Mouse (Mus musculus) 416B (cell line): Measurements from ENCODE around the gene Gm44805.

Experiments used
- DNase-seq: peaks from one replicate; pipeline ENCODE4 v3.0.0; 2011; ENCODE audit warnings: low read depth

The Gm44805 gene

DNA sequence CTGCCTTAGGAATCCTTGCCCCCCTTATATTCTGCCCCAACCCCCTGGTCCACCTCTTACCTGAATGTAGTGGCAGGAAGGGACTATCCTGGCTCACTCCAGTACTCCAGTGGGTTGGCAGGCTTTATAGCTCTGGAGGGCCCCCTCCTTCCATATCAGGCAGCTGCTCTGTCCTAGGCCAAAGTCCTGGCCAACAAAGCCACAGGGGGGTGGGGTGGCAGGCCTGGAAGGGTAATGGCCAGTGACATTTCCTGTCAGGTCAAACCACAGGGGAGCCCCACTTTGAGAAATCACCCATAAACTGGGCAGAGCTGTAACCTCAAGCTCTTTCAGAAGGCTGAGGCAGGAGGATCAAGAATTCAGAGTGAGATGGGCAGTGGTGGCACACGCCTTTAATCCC is 4.6 kb downstream of the Gm44805 start:
- DNase-seq, result peak; percentile 65

- no peak for DNase-seq
Measured at GRCm38 (mm10) chr7:19675824-19676223, 5.4 kb downstream of the Gm44805 start.

- peak; percentile 44 for DNase-seq
Measured at GRCm38 (mm10) chr7:19673083-19673699, 8.0 kb downstream of the Gm44805 start.

DNA sequence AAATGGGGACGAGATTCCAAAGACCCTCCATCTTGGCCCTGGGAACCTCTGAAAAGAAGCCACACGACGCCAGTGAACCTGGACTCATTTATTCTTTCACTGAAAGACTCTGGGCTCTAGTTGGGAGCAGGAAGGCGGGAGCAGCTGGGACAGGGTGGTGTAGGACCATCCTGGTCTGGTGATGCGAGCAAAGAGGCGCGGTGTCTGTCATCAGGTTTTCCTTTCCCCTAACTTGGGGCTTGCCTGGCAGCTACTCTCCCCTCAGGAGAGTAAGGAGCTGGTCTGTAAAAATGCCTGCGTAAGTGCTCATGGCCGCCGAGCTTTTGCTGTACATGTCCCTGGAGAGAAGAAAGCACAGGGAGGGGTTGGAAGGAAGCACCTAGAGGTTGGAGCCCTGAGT is 9.7 kb downstream of the Gm44805 start:
- DNase-seq, result no peak

DNA sequence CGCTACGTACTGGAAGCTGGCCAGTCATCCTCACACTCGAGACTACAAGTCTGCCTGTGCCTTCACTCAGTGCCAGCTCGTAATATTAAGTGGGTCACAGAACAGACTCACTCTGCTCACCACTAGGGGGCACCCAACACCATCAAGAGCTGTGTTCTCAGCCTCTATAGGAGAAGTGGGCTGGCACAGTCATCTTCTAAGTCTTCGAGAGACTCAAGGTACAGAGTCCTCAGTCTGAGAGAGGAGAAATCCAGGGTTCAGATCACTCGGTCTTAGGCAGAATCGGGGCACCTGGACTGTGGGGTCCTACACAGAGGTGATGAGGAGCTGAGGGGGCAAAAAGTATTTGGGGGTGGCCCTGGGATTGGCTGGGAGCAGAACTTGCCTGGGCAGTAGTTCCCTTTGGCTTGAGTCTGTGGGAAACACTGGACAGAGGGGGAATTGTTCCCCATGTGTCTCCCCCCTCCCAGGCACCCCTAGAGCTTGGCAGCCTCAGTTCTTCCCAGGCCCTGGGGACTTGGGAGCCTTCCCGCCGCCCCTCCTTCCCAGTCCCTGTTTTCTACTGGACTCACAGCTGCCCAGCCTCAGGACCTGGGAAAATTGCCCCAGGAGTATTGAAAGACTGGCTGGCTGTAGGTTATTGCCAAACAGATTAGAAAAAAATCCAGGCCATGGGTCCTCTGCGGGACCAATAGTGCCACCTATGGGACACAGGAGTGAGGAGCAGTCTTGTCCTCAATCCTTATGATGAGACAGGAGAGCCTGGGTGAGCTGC is 12.1 kb downstream of the Gm44805 start:
- DNase-seq, result peak; percentile 96

- DNase-seq, result no peak
Measured at GRCm38 (mm10) chr7:19667434-19667833, 13.8 kb downstream of the Gm44805 start.

- peak; percentile 71 for DNase-seq
Measured at GRCm38 (mm10) chr7:19666750-19667149, 14.5 kb downstream of the Gm44805 start.

- peak; percentile 99 for DNase-seq
Measured at GRCm38 (mm10) chr7:19664955-19665841, 16.0 kb downstream of the Gm44805 start, which contains the start of gene Clptm1. Clptm1 (minus strand) TSS chr7:19665033.

GRCm38 (mm10) chr7:19664455-19664954 is 16.7 kb downstream of the Gm44805 start:
- DNase-seq, result no peak

- DNase-seq, result no peak
Measured at GRCm38 (mm10) chr7:19663940-19664339, 17.3 kb downstream of the Gm44805 start.

GRCm38 (mm10) chr7:19652614-19653013 is 28.6 kb downstream of the Gm44805 start:
- no peak for DNase-seq

GRCm38 (mm10) chr7:19651063-19651786 is 30.0 kb downstream of the Gm44805 start:
- DNase-seq, result no peak

DNA sequence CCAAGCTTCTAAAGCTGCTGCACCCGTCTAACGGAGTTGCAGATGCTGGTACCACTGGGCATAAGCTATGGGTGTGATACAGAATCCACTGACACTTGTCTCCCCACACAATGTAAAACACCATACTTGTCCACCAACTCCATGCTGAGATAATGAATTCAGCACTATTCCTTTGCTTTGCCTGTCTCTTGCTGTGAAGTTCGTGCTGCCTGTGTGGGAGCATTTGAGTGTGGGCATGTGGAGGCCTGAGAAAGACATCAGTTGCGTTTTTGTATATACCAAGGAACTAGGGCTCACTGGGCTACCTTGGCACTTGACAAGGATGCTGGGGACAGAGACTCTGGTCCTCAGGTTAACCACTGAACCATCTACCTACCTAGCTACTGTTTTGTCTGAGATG is 40.0 kb downstream of the Gm44805 start:
- no peak for DNase-seq

DNA sequence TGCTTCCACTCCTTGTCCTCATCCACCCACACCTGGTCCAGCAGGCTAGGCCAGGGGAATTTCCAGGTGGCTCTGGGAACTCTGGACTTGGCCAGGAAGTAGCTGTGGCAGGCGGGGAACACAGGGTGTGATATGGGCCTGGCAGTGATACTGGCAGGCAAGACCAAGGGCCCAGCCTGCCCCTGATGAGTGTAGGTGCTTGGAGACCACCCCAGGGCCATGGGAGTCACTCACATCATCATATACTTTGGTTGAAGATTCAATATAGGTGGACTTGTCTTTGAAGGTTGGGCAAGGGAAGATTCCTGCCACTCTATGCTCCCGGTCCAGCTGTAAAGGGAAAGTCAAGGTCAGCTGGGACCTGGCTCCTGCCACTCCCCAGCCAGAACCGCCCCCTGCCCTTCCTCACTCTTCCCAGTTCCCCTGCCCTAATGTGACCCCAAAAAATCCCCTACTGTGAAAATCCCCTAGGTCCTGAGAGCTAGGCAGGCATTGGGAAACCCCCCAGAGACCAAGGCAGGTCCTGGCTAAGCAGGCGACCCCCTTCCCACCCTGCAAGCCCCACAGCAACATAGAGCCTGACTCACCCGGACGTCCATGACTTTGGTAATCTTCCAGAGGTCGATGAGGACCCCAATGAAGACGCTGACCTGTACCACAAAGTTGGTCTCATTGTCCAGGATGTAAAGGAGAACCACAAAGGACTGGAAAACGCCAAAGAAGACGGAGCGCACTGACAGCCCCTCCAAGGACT is 46.0 kb downstream of the Gm44805 start:
- no peak for DNase-seq

DNA sequence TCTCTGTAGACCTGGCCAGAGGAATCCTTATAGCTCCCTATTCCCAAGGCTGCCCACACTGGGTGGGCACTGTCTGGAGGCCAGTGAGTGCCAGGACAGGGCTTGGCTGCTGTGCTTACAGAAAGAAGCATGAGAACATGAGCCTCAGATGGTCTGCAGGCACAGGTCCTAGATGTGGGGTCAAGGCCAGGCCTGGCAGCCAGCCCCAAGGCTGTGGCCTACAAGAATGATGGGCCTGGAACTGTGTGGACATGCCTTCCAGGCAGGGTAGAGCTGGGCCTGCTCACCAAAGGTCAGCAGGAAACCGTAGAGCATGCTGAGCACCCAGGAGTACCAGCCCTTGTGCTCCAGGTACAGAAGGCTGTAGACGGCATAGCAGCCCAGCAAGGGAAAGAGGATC is 46.6 kb downstream of the Gm44805 start:
- no peak for DNase-seq

- DNase-seq, result no peak
Measured at GRCm38 (mm10) chr7:19633855-19634254, 47.4 kb downstream of the Gm44805 start.

DNA sequence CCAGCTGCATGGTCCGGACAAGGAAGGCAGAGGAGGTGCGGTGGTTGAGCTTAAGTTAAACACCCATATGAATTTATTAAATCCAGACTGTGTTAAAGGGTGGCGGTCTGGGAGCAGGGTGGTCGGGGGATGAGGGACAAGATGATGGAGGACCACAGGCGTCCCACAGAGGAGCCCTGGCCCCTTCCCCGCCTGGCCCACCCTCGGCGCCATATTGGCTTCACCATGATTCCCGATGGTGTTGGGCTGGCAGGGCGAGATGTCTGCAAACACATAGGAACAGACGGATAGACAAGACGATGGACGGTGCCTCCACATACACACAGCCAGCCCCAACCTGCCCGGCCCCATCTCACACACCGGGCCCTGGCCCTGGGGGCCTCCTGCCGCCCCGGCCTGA is 48.0 kb downstream of the Gm44805 start:
- DNase-seq, result no peak

- no peak for DNase-seq
Measured at GRCm38 (mm10) chr7:19632720-19633119, 48.5 kb downstream of the Gm44805 start.

GRCm38 (mm10) chr7:19632275-19632674 is 48.9 kb downstream of the Gm44805 start:
- no peak for DNase-seq

- DNase-seq, result peak; percentile 87
Measured at GRCm38 (mm10) chr7:19629361-19629734, 51.9 kb downstream of the Gm44805 start, which contains the start of gene Relb. Relb (minus strand) TSS chr7:19629438.
